Mouse (Mus musculus): ENCODE data around the gene Osm.

Osm gene

GRCm38 (mm10) chr11:4216248-4217000 lies 19.8 kb upstream of the Osm start:
- DNase-seq = no peak

GRCm38 (mm10) chr11:4217914-4218629 lies 18.1 kb upstream of the Osm start, which contains the start of gene Castor1:
Castor1 (plus strand) TSS chr11:4218225.
- DNase-seq = peak; percentile 86

DNA sequence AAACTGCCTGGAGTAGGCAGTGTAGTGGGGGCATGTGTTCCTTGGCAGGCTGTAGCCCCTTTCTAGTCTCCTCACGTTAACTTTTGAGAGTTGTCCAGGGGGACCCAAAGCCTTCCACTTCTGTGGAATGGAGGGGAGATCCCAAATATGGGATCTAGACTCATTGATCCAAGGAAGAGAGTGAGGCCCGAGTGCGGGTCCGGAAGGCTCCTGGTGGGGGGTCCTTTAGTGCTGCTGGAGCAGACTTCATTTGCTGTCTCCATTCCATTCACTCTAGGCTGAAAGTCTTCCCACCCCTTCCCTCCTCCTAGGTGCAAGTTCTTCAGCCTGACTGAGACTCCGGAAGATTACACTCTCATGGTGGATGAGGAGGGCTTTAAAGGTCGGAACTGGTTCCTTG lies 17.6 kb upstream of the Osm start:
- DNase-seq = no peak

- peak; percentile 71 for DNase-seq
These were observed 16.9 kb upstream of the Osm start for GRCm38 (mm10) chr11:4219317-4219751.

DNA sequence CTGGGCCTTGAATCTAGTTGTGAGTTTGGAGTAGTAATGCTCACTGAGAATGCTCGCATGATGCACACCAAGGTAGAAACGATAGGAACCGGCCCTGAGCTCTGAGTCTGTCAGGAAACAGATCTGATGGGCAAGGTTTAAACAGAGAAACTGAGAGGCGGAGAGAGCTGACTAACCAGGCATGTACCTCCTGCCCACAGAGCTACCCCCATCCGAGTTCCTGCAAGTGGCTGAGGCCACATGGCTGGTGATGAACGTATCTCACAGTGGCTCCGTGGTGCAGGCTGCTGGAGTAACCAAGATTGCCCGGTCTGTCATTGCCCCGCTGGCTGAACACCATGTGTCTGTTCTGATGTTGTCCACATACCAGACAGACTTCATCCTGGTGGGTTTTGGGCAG lies 16.3 kb upstream of the Osm start:
- no peak for DNase-seq

DNA sequence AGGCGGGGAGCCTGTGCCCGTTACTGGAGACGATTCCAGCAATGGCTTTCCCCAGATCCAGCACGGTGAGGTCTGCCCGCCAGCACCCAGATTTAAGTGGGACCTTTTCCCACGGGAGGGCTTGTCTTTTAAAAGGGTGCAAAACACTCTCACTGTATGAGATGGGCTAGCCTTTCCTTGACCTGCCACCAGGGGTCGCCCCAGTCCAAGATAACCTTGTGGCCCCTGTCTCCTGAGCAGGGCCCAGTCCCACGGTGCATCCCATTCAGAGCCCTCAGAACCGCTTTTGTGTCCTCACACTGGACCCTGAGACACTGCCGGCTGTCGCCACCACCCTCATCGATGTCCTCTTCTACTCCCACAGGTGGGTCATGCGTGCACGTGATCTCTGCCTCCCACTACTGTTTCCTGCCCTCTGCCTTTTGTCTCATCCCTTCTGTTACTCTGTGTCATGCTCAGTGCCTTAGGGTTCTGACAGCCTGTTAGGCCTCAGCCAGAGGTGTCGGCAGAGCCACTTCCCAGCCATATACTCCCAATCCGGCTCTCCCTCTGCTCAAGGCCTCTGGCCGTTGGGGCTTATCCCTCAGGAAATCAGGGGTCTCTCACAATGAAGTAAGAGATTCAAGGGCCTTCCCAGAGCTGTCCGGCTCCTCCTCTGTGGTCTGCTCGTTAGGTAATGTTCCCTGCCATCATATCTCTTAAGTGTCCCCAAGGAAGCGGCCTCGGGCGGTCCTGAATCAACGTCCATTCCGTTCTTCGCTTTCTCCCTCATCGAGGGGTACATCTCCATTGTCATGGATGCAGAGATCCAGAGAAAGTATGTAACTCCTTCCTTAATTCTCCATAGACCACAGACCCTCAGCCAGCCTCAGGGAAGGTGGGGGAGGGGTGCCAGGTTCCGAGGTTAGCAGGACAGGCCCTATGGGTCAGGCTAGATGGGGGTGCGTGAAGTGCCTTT lies 15.5 kb upstream of the Osm start:
- peak; percentile 75 for DNase-seq

DNA sequence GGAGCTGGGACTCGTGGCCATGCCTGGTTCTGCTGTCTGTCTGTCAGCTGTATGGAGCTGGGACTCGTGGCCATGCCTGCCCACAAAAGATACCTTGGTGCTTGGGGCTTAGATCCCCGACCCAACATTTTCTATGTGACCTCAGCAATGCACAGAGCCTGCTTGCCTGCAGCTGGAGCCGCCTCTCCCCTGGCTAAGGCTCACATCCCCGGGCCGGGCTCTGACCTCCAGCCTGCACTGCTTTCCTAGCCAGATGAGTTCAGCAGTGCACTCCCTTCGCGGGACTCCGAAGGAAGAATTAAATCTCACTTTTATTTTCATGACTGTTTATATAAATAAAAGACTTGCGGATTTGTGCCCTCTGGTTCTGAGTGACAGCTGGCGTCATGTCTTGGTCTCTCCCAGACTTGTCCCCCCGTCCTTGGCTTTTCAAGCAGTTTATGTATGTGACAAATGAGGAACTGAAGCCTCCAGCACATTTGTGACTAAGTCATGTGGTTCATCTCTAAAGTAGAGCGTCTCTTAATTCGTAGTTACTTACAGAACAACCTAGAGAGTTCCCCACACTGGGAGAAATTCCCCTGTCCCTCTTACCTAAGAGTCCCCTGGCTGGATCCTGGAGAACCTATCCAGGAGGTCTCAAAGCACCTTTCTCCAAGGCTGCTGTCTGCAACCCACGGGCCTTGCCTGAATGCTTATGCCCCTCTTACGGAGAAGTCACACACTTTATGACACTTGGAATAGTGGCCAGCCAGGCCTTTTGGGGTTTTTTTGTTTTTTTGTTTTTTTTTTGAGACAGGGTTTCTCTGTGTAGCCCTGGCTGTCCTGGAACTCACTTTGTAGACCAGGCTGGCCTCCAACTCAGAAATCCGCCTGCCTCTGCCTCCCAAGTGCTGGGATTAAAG lies 13.9 kb upstream of the Osm start:
- DNase-seq = no peak

DNA sequence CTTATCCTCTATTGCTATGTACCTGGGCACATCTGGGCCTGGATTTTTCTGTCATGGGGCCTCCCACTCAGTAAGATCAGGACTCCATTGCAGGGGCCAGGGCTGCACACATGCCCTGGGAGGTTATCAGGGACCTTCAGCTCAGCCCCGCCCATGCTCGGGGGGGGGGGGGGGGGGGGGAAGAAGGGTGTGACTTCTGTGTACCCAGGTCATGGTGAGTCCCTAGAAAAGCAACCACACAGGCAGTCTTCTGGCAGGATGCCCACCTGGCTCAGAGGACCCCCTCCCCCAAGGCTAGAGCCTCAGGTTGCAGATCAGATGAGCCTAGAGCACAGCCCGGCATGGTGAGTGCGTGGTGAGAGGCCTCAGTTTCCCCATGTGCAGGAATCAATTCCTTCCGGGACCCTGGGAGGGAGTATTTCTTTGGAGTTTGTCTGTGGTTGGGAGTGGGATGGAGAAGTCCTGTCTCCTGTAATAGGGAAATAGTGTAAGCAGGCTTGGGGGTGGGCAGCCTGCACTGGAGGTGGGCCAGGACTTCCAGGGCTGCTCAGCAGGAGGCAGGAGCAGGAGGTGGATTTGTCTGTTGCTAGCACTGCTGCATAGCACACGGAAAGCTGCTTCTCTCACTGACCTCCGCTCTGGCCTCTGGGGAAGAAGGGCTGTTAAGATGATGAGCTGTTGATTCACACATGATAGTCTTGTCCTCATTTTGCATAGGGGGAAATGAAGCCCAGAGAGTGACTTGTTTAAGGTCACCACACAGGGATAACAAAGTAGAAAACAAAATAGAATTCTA lies 12.6 kb upstream of the Osm start:
- DNase-seq = no peak

- DNase-seq = no peak
These were observed 12.0 kb upstream of the Osm start for GRCm38 (mm10) chr11:4224223-4224622.

GRCm38 (mm10) chr11:4226569-4227325 lies 9.5 kb upstream of the Osm start:
- no peak for DNase-seq

- DNase-seq = no peak
These were observed 7.8 kb upstream of the Osm start for GRCm38 (mm10) chr11:4228463-4228862.

GRCm38 (mm10) chr11:4229841-4230240 lies 6.4 kb upstream of the Osm start:
- DNase-seq = no peak

GRCm38 (mm10) chr11:4231435-4231834 lies 4.8 kb upstream of the Osm start:
- DNase-seq = no peak

GRCm38 (mm10) chr11:4232644-4233043 lies 3.6 kb upstream of the Osm start:
- no peak for DNase-seq

GRCm38 (mm10) chr11:4235052-4235655 lies 1.1 kb upstream of the Osm start:
- DNase-seq = no peak

- DNase-seq = no peak
These were observed 387 bp downstream of the Osm start for GRCm38 (mm10) chr11:4236546-4237067.

- no peak for DNase-seq
These were observed 1.2 kb downstream of the Osm start for GRCm38 (mm10) chr11:4237389-4237912.

GRCm38 (mm10) chr11:4238167-4238566 lies 1.9 kb downstream of the Osm start:
- DNase-seq = no peak

GRCm38 (mm10) chr11:4239691-4240090 lies 3.5 kb downstream of the Osm start:
- DNase-seq = no peak
